Mouse (Mus musculus) spleen, postnatal 36 days (tissue): ENCODE measurements around the gene Gm20388.

Source experiments
- DNase-seq, 2 experiments: peaks; one replicate each; pipeline ENCODE4 v3.0.0; 2022; ENCODE audit warnings: low spot score in 2 of 2, mixed read lengths in 1 of 2

The Gm20388 gene

GRCm38 (mm10) chr8:121084210-121084951 lies 1173.7 kb downstream of the Gm20388 start, which contains the start of gene Foxf1:
Gene Foxf1, plus strand, starts transcription at chr8:121084386.
- no peak for DNase-seq

GRCm38 (mm10) chr8:121085011-121085410 lies 1174.4 kb downstream of the Gm20388 start:
- DNase-seq, result no peak

- no peak for DNase-seq
Measured at GRCm38 (mm10) chr8:121085561-121085960, 1174.9 kb downstream of the Gm20388 start.

- no peak for DNase-seq
Measured at GRCm38 (mm10) chr8:121086004-121086900, 1175.6 kb downstream of the Gm20388 start.

- DNase-seq, result no peak
Measured at GRCm38 (mm10) chr8:121088281-121088680, 1177.6 kb downstream of the Gm20388 start.

- no peak for DNase-seq
Measured at GRCm38 (mm10) chr8:121088871-121089630, 1178.4 kb downstream of the Gm20388 start.

GRCm38 (mm10) chr8:121089631-121090380 lies 1179.2 kb downstream of the Gm20388 start:
- no peak for DNase-seq

GRCm38 (mm10) chr8:121090716-121091115 lies 1180.1 kb downstream of the Gm20388 start:
- DNase-seq, result no peak

- DNase-seq, result no peak
Measured at GRCm38 (mm10) chr8:121092141-121092540, 1181.5 kb downstream of the Gm20388 start.

GRCm38 (mm10) chr8:121092627-121093026 lies 1182.0 kb downstream of the Gm20388 start:
- peak; percentile 43 to 54 for DNase-seq

- DNase-seq, result no peak
Measured at GRCm38 (mm10) chr8:121093496-121093895, 1182.9 kb downstream of the Gm20388 start.

- DNase-seq, result peak; percentile 47 to 53
Measured at GRCm38 (mm10) chr8:121104049-121104818, 1193.6 kb downstream of the Gm20388 start.

GRCm38 (mm10) chr8:121107668-121108656 lies 1197.3 kb downstream of the Gm20388 start, which contains the start of gene Mthfsd:
Gene Mthfsd, minus strand, starts transcription at chr8:121108392.
- DNase-seq, result peak; percentile 98

- no peak for DNase-seq
Measured at GRCm38 (mm10) chr8:121108657-121109056, 1198.0 kb downstream of the Gm20388 start.

GRCm38 (mm10) chr8:121111145-121111907 lies 1200.7 kb downstream of the Gm20388 start:
- peak; percentile 67 to 77 for DNase-seq

- DNase-seq, result peak; percentile 89 to 90
Measured at GRCm38 (mm10) chr8:121113261-121113660, 1202.6 kb downstream of the Gm20388 start.

- no peak for DNase-seq
Measured at GRCm38 (mm10) chr8:121115136-121115535, 1204.5 kb downstream of the Gm20388 start.

GRCm38 (mm10) chr8:121115948-121116347 lies 1205.3 kb downstream of the Gm20388 start, which contains the start of gene Foxc2:
Gene Foxc2, plus strand, starts transcription at chr8:121116171.
- peak; percentile 73 to 74 for DNase-seq
